Mouse (Mus musculus): ENCODE measurements around the gene Rxfp3.

Rxfp3 gene

GRCm38 (mm10) chr15:11037711-11038110 is at the start of gene Rxfp3:
Rxfp3 (minus strand) TSS chr15:11037991.
- no peak for DNase-seq (ENCODE audit: low read depth, low spot score)

DNA sequence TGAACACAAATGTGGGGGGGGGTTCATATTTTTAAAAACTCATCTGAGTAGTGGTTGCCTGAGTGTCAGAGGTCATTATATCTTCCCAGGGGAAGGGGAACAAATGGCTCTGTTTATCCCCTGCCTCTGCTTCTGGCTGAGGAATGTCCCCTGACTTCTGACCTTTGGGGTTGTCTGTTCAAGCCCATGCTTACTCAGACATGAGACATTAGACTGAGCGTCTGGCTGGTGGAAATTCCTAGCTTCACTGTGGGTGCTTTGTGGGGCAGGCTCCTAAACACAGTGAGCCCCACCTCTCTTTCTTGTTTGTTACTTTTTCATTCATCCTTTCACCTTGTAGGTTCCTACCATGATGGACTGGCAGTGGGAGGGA is 47.2 kb upstream of the Rxfp3 start:
- no peak for DNase-seq (ENCODE audit: low read depth, low spot score)

GRCm38 (mm10) chr15:11084241-11084992 is 46.6 kb upstream of the Rxfp3 start:
- no peak for DNase-seq (ENCODE audit: low read depth, low spot score)

DNA sequence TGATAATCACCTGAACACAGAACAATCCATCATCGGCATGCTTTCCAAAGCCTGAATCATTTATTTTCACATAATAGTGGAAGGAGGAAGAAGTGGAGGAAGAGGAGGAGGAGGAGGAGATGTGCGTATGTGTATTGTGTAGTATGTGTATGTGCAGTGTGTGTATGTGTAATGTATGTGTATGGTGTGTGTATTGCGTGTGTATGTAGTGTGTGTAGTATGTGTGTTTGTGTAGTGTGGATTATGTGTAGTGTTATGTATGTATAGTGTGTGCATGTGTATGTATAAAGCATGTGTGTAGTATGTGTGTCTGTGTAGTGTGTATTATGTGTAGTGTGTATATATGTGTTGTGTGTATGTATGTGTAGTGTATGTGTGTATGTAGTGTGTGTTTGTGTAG is 45.9 kb upstream of the Rxfp3 start:
- no peak for DNase-seq (ENCODE audit: low read depth, low spot score)

- DNase-seq (ENCODE audit: low read depth, low spot score) = no peak
Measured at GRCm38 (mm10) chr15:11082961-11083569, 45.3 kb upstream of the Rxfp3 start.

GRCm38 (mm10) chr15:11075726-11076361 is 38.1 kb upstream of the Rxfp3 start:
- no peak for DNase-seq (ENCODE audit: low read depth, low spot score)

- DNase-seq (ENCODE audit: low read depth, low spot score) = no peak
Measured at GRCm38 (mm10) chr15:11067891-11068290, 30.1 kb upstream of the Rxfp3 start.

DNA sequence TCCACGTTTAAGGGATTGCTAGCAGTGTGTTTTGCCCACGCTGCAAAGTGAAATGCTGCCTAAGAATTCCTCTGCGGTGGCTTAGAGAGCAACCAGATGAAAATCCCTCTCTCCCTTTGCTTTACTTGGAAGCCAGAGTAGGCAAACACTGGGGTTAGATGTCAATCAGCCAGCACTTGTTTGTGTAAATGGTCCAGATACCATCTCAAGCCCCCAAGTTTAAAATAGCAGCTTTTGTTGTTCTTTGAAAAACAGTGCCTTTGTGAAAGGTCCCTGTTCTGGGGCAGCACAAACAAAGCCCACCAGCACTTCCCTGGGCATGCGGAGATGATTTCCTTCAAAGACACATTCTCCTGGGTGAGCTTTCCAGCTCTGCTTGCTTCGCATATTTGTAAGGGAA is 28.5 kb upstream of the Rxfp3 start:
- DNase-seq (ENCODE audit: low read depth, low spot score) = no peak

DNA sequence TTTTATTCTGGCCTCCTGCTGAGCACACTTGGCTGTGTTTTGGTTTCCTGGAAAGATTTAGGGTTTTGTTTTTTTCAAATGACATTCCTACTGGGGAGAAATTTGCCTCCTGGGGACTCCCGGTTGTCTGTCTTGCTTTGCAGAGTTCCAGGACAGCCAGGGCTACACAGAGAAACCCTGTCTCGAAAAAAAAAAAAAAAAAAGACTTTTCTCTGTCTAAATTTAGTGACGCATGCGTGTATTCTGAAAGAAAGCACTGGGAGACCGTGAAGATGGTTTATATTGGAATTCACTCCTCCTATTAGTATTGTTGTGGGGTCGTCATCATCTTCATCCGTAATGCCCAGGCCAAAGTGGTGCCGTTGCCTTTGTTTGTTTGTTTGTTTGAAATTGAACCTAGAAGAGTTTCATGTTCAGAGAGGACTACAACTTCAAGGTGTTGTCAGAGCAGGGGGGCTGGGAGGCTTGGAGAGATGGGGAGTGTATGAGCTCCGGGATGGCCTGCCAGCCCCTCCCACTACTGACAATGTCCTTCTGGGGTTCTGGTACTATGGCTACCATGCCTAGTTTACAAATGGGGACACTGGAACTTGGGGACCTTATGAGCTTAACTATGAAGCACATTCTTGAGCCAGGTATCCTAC is 27.9 kb upstream of the Rxfp3 start:
- no peak for DNase-seq (ENCODE audit: low read depth, low spot score)

DNA sequence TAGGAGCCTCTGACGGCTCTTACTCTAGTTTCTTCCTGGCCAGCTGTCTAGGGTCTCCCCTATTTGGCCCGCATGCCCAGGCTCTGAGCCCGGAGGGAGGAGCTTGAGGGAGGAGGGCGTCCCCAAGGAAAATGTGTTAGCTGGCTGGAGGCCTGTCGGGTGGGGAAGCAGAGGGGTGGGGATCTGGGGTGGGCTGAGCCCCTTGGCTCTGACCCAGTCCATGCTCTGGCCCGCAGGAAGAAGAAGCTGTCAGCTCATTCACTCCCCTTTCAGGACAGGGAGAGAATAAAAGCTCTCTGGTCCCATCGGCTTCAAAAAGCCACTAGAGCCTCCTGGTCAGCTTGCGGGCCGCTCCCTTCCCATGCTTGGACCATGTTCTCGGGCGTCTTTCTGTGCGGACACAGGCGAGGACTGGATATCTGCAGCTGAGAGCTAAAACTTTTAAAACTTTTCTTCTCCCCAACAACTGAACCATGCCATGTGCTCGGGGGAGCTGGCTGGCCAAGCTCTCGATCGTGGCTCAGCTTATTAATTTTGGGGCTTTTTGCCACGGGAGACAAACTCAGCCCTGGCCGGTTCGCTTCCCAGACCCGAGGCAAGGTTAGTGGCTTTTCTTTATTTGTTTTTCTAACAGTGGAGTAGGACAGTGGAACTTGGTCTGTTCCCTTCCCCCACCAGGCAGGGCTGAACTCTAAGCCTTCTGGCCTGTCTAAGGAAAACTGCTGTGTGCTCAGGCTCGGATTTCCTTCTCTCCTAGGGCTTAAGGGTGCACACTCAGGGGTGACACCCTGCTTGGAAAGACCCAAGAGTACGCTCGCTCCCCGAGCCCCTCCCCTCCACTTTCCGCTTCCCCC is 27.0 kb upstream of the Rxfp3 start, which contains the start of gene Adamts12:
TSS of gene Adamts12 (plus strand) at position 233 of the 854 bp plus-strand sequence.
- DNase-seq (ENCODE audit: low read depth, low spot score) = no peak

GRCm38 (mm10) chr15:11064160-11064557 is 26.4 kb upstream of the Rxfp3 start:
- DNase-seq (ENCODE audit: low read depth, low spot score) = no peak

GRCm38 (mm10) chr15:11062903-11063302 is 25.1 kb upstream of the Rxfp3 start:
- no peak for DNase-seq (ENCODE audit: low read depth, low spot score)

GRCm38 (mm10) chr15:11054440-11055080 is 16.8 kb upstream of the Rxfp3 start:
- no peak for DNase-seq (ENCODE audit: low read depth, low spot score)

DNA sequence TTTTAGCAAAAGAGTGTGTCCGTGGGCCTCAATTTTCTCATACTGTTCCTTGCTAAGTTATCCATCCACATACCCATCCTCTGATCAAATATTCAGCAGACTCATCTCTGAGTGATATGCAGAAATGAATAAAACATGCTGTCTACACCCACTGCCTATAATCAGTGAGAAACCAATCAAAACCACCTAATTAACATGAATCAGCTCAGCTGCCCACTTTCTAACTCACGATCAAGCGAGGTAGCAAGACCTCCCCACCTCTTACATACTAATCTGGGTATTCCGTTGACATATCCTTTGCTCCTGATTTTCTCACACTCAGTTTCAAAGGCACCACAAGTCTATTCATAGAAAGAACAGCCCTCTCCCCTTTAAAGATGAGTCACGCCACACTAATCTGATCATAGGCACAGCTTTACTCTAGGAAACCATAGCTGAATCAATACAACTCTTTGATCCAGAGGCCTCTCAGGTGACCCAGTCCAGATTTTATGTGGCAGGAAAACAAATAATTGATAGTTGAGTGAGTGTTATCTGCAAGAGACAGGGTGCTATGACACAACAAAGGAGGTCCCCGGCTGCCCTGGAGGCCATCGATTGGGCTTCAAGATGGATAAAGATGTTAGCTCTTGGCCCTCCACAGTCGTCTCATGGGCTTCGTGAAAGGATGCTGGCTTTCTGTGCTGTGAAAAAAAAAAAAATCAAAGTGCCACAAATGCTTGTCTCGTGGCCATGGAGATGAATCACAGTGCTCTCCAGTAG is 16.1 kb upstream of the Rxfp3 start:
- DNase-seq (ENCODE audit: low read depth, low spot score) = no peak

- DNase-seq (ENCODE audit: low read depth, low spot score) = no peak
Measured at GRCm38 (mm10) chr15:11042828-11043227, 5.0 kb upstream of the Rxfp3 start.

GRCm38 (mm10) chr15:11041229-11041628 is 3.4 kb upstream of the Rxfp3 start:
- no peak for DNase-seq (ENCODE audit: low read depth, low spot score)

GRCm38 (mm10) chr15:11040067-11040466 is 2.3 kb upstream of the Rxfp3 start:
- DNase-seq (ENCODE audit: low read depth, low spot score) = no peak

DNA sequence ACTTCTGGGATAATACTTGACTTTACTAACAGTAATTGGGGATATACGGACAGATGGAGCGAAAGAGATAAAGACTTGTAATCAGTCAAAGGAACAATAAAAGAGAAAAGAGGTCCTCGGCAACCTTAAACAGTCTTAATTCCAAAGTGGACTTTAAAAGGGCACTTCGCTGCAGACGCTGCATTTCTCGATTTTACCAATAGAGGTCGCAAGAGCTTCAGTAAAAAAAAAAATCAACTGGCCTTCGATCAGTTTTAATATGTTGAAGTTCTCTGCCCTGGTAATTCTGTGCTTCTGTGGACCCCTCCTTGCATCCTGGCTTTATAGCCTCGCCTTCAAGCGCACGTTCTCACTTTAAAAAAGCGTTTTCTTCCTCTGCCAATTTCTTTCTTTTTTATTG is 685 bp upstream of the Rxfp3 start:
- DNase-seq (ENCODE audit: low read depth, low spot score) = peak; percentile 24

DNA sequence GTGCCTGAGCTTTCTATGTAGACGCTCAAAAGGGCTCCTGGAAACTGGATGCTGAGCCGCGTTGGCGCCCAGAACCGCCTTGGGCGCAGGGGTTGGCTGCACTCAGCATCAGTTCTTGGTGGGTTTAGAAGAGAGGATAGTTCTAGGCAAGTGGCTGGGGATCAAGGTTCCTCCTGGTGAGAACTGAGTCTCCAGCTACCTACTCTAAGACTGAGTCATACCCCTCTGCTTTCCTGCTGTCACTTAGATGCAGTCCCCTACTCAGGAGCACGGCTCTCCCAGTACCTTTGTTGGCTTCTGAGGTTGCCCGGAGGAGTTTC is 455 bp downstream of the Rxfp3 start:
- no peak for DNase-seq (ENCODE audit: low read depth, low spot score)
